Mouse (Mus musculus) midbrain, postnatal 0 days (tissue): ENCODE measurements around the gene Fgfbp3. TPM values are rescaled to one million over a fixed set of nuclear protein-coding genes. Genes with fewer than 3 reads are reported as not detected.
"Not testable (repeated sequence)": the region's sequence is repeated elsewhere in the genome, so short reads cannot be mapped to it uniquely, and the experiment has no call there.

ENCODE experiments used
- ATAC-seq: fragments of 200-750 bp; cut with Nextera tagmentation; 2 replicates; pipeline ENCODE4 v1.8.0; 2017; ENCODE audit warnings: moderate number of reproducible peaks, mild to moderate bottlenecking, moderate TSS enrichment, moderate library complexity; ENCODE audit not compliant: low FRiP score
- DNase-seq: peaks from one replicate; pipeline ENCODE4 v3.0.0-alpha.2; 2015; ENCODE audit warnings: low spot score
- H3K27ac ChIP-seq: fragments of 300-500 bp; sonication (generic); 2 replicates; pipeline ENCODE4 v1.5.1; 2014; ENCODE audit warnings: low read depth, mild to moderate bottlenecking, low read length, mixed read lengths
- H3K27me3 ChIP-seq: fragments of 300-500 bp; sonication (generic); 2 replicates; pipeline ENCODE4 v1.6.1; 2014; ENCODE audit warnings: low read length, control low read depth, mixed read lengths; ENCODE audit not compliant: insufficient read depth
- H3K36me3 ChIP-seq: fragments of 300-500 bp; sonication (generic); 2 replicates; pipeline ENCODE4 v1.6.1; 2014; ENCODE audit warnings: low read length, control low read depth, mixed read lengths; ENCODE audit not compliant: insufficient read depth
- H3K4me1 ChIP-seq: fragments of 300-500 bp; sonication (generic); 2 replicates; pipeline ENCODE4 v1.6.1; 2014; ENCODE audit warnings: mild to moderate bottlenecking, control low read depth, antibody characterized with exemption, low read length, mixed read lengths; ENCODE audit not compliant: insufficient read depth
- H3K4me2 ChIP-seq: fragments of 300-500 bp; sonication (generic); 2 replicates; pipeline ENCODE4 v1.6.1; 2014; ENCODE audit warnings: low read depth, mild to moderate bottlenecking, low read length, mixed read lengths; ENCODE audit not compliant: poor library complexity, severe bottlenecking
- H3K4me3 ChIP-seq: fragments of 300-500 bp; sonication (generic); 2 replicates; pipeline ENCODE4 v1.5.1; 2014; ENCODE audit warnings: low read depth, mild to moderate bottlenecking, low read length, moderate library complexity
- H3K9ac ChIP-seq: fragments of 300-500 bp; sonication (generic); replicated peaks from 2 replicates; pipeline ENCODE4 v1.6.1; 2014; ENCODE audit warnings: mild to moderate bottlenecking, low read length, moderate library complexity, mixed read lengths; ENCODE audit not compliant: poor library complexity, severe bottlenecking
- H3K9me3 ChIP-seq: fragments of 300-500 bp; sonication (generic); 2 replicates; pipeline ENCODE4 v1.6.1; 2016; ENCODE audit warnings: low read length, control low read depth
- CTCF ChIP-seq: IDR thresholded peaks from 2 replicates; pipeline ENCODE4 v1.5.1; 2016; ENCODE audit warnings: antibody characterized with exemption, mild to moderate bottlenecking
- WGBS: fragments of 180-500 bp; shearing (Covaris S2); extraction: QIAGEN DNeasy Blood & Tissue Kit; methylation state at CpG from one replicate; pipeline ENCODE4 v1.1.7; 2014; 5-methylcytosine and 5-hydroxymethylcytosine counted together
- polyA plus RNA-seq: library from polyadenylated mRNA; unstranded; fragments of >200 nt; fragmentation: Nextera tagmentation; extraction: Ambion mirVana; gene quantifications from 2 replicates; pipeline ENCODE4 v1.2.1, GENCODE M21; 2015
- total RNA-seq: library from RNA; depleted of rRNA; stranded (reverse); fragments of >200 nt; gene quantifications from 2 replicates; pipeline ENCODE4 v1.2.3, GENCODE M21; 2014; rRNA removed

The Fgfbp3 gene
- total and polyA plus RNA-seq, 2 experiments from 2014 or later, result 30.4 to 30.5 TPM

GRCm38 (mm10) chr19:36868675-36869074 is 50.7 kb downstream of the Fgfbp3 start:
- H3K36me3 ChIP-seq, result peaks cover 43% of the 10 kb centered on the region
- H3K27ac ChIP-seq, H3K9me3 ChIP-seq, H3K27me3 ChIP-seq, ATAC-seq, H3K9ac ChIP-seq, H3K4me3 ChIP-seq, DNase-seq, H3K4me1 ChIP-seq, H3K4me2 ChIP-seq: not testable (repeated sequence)
- peak; percentile 38 for TF ChIP-seq CTCF
- 84% methylated on average over 3 of the region's 3 CpGs for WGBS

Other genes with a start within 250 kb of the Fgfbp3 start
- gene Ppp1r3c, start 183.0 kb downstream of the Fgfbp3 start, total RNA-seq, result 26.2 and 26.7 TPM in 2 replicates
- 8.4 and 9.9 TPM in 2 replicates for gene Ppp1r3c, start 183.0 kb downstream of the Fgfbp3 start, polyA plus RNA-seq
- 181 and 215 TPM in 2 replicates for gene Tnks2, start 85.4 kb downstream of the Fgfbp3 start, total RNA-seq
- 25.4 and 27.2 TPM in 2 replicates for gene Tnks2, start 85.4 kb downstream of the Fgfbp3 start, polyA plus RNA-seq
- gene Btaf1, start 6.5 kb upstream of the Fgfbp3 start, total RNA-seq, result 16.4 and 24.4 TPM in 2 replicates
- 2.9 and 3.5 TPM in 2 replicates for gene Btaf1, start 6.5 kb upstream of the Fgfbp3 start, polyA plus RNA-seq